Mouse (Mus musculus): ENCODE measurements around the gene Fam192a. TPM values are rescaled to one million over a fixed set of nuclear protein-coding genes. Genes with fewer than 3 reads are reported as not detected.

Fam192a gene
- polyA plus RNA-seq, 1 experiment, result 23.3 TPM

GRCm38 (mm10) chr8:94535631-94536030 is 66.2 kb downstream of the Fam192a start:
- DNase-seq (ENCODE audit: low read depth, low spot score), result no peak
- 89% methylated on average over 7 of the region's 7 CpGs for WGBS

DNA sequence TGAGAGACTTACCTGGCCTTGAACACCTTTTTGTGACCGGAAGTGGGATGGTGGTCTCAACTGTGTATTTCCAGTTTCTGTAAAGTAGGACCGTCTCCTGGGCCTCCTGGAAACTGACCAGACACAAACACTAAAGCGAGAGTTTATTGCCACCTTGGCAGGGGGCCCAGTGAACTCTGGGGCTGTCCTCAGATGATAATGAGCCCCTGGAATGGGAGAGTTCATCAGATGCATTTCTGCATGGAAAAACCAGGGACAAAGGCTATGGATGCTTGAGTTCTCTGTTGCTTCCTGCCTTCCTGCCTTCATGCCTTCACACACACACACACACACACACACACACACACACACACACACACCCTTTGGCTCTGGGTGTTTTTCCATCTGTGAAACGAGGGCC is 67.2 kb downstream of the Fam192a start:
- 30% methylated on average over 4 of the region's 4 CpGs for whole genome bisulfite sequencing
- DNase-seq (ENCODE audit: low read depth, low spot score), result no peak

DNA sequence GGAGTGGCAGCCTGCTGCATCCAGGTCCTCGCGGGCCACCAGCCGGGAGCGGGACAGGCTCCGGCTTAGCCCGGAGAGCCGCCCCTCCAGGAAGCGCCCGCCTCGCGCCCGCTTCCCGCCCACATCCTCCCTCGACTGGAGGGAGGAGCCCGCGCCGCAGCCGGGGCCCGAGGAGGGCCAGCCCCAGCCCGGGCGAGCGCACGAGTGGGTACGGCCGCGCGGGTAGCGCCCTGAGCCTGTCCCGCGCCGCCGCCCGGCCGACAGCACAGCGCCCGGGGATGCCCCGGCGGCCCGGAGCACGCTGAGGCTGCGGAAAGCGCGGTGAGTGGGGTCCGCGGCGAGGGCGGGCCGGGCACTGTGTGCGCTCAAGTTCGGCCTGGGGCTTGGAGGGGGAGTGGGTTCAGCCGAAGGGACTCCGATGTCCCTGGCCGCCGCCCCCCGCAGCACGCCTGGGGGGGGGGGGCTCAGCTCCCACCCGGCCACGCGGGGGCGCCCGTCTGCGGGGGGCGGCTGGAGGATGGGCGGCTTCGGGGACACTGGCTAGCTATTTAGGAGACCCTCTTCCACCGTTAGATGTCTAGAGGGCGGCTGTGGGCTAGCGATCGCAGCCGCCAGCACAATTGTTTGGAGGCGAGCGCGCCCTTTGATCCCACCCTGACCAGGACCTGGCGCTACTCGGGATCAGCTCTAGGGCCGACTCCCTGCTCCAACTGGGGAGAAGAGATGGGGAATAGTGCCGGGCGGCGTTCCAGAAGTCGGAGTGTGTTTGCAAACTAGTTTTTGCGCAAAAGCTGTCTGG is 68.7 kb downstream of the Fam192a start, which contains the start of gene Cpne2:
Gene Cpne2 (plus strand): TSS at position 118 of the 799 bp plus-strand sequence.
- WGBS, result under 1% methylated on average over 78 of the region's 81 CpGs
- no peak for DNase-seq (ENCODE audit: low read depth, low spot score)

DNA sequence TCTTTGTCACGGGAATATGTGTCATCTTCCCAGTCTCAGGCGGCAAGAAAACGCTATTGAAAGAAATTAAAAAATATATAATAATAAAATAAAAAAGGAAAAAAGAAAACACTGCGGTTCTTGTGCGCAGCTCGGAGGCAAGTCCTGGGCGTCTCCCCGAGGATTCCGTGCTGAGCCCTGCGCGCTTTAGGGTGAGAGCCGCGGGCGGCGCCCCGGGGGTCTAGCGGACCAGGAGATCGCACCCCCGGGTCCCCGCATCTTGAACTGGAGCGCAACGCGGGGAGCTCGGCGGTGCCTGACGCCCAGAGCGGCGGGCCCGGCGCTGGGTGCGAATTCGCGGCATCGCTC is 69.3 kb downstream of the Fam192a start:
- no peak for DNase-seq (ENCODE audit: low read depth, low spot score)
- 1% methylated on average over 34 of the region's 34 CpGs for WGBS

DNA sequence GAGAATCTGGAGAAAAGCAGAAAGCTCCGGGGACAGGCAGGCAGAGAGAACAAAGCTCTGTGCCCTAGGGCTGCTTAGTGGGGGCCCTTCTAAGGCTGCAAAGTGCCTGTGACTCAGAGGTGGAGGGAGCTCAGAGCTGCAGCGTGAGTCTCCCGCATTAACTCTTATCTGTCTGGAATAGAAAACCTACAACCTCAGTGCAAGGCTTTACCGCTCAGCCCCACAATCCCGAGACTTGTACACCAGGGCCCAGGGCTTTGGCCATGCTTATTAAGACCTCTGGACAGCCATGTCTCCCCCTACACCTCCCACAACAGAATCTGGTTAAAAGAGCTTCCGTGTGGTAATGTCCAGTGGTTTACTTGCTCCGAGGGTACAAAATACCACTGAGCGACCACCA is 69.8 kb downstream of the Fam192a start:
- DNase-seq (ENCODE audit: low read depth, low spot score), result no peak
- 40% methylated on average over 8 of the region's 8 CpGs for WGBS

- WGBS, result 72% methylated on average over 4 of the region's 4 CpGs
- DNase-seq (ENCODE audit: low read depth, low spot score), result no peak
Measured at GRCm38 (mm10) chr8:94530643-94531042, 71.2 kb downstream of the Fam192a start.

GRCm38 (mm10) chr8:94529875-94530274 is 71.9 kb downstream of the Fam192a start:
- DNase-seq (ENCODE audit: low read depth, low spot score), result no peak
- 52% methylated on average over 4 of the region's 4 CpGs for WGBS

DNA sequence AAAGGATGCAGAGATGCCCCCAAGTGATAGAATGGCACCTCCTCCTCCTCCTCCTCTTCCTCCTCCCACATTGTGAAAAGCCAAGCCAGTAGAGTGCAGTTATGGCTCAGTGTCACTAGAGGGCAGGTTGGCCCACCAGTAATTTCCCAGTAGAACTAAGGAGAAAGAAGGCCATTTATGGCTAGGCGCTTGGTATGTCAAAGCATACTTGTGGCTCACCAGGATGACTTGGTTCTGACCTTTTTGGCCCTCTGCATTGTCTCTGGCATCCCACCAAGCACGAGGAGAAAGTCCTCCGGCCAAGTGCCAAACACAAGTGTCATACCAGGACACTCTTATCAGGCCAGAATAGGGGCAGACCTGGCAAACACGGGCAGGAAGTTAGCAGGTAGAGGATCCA is 73.6 kb downstream of the Fam192a start:
- WGBS, result 12% methylated on average over 4 of the region's 4 CpGs
- no peak for DNase-seq (ENCODE audit: low read depth, low spot score)

DNA sequence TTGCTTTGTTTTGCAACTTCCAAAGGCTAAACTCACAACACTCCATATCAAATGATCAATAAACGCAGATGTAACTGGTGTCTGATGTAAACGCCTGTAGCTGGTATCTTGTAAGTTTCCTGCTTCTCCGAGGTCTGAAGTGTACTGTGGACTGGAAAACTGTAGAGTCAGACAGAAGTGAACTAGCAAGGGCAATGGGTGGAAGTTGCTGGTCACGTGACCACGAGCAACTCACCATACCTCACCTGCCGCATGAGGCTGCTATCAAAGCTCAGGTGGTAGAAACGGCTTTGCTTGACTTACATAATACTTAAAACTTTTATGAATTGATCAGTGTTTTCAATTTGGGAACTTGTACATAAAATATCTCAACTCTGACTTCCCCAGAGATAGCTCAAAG is 74.6 kb downstream of the Fam192a start:
- no peak for DNase-seq (ENCODE audit: low read depth, low spot score)
- WGBS, result 79% methylated on average over 7 of the region's 7 CpGs

GRCm38 (mm10) chr8:94524554-94524953 is 77.2 kb downstream of the Fam192a start:
- 77% methylated on average over 9 of the region's 9 CpGs for WGBS

More at GRCm38 (mm10) chr8:94524554-94524953, 77.2 kb downstream of the Fam192a start:
- DNase-seq (ENCODE audit: low read depth, low spot score), result no peak

Other genes with a start within 250 kb of the Fam192a start
- gene Herpud1, start 215.6 kb downstream of the Fam192a start, polyA plus RNA-seq (2012; rRNA removed), result 170 and 227 TPM in 2 replicates
- gene Nlrc5, start 167.6 kb downstream of the Fam192a start, polyA plus RNA-seq (2012; rRNA removed), result 12.6 and 17.0 TPM in 2 replicates
- gene Cpne2, start 69.0 kb downstream of the Fam192a start, polyA plus RNA-seq (2012; rRNA removed), result 37.7 and 57.2 TPM in 2 replicates
- 4.8 and 8.0 TPM in 2 replicates for gene Rspry1, start 60 bp downstream of the Fam192a start, polyA plus RNA-seq (2012; rRNA removed)
- 61.7 and 76.1 TPM in 2 replicates for gene Arl2bp, start 64.6 kb upstream of the Fam192a start, polyA plus RNA-seq (2012; rRNA removed)
- gene Pllp, start 94.3 kb upstream of the Fam192a start, polyA plus RNA-seq (2012; rRNA removed), result 63.8 and 69.8 TPM in 2 replicates
- 7.7 and 8.9 TPM in 2 replicates for gene Ccl22, start 143.6 kb upstream of the Fam192a start, polyA plus RNA-seq (2012; rRNA removed)
- gene Cx3cl1, start 170.0 kb upstream of the Fam192a start, polyA plus RNA-seq (2012; rRNA removed), result 53.2 and 127 TPM in 2 replicates
- gene Ccl17, start 208.5 kb upstream of the Fam192a start, polyA plus RNA-seq (2012; rRNA removed), result 2.5 and 4.9 TPM in 2 replicates
- 100 and 148 TPM in 2 replicates for gene Coq9, start 236.3 kb upstream of the Fam192a start, polyA plus RNA-seq (2012; rRNA removed)
- 39.1 and 44.8 TPM in 2 replicates for gene Ciapin1, start 236.4 kb upstream of the Fam192a start, polyA plus RNA-seq (2012; rRNA removed)

Measured in large intestine, adult 2 months (tissue).